Mouse (Mus musculus): ENCODE data around the gene Dtx1. TPM values are rescaled to one million over a fixed set of nuclear protein-coding genes. Genes with fewer than 3 reads are reported as not detected.

The Dtx1 gene
- total RNA-seq, 1 experiment from 2014 or later = 11.0 TPM

- DNase-seq = no peak
Observed at GRCm38 (mm10) chr5:120677516-120677915, 34.2 kb downstream of the Dtx1 start.

- DNase-seq = no peak
Observed at GRCm38 (mm10) chr5:120674229-120675145, 37.2 kb downstream of the Dtx1 start.

GRCm38 (mm10) chr5:120673626-120674025, 38.1 kb downstream of the Dtx1 start:
- peak; percentile 74 for DNase-seq

- DNase-seq = no peak
Observed at GRCm38 (mm10) chr5:120671865-120672264, 39.9 kb downstream of the Dtx1 start.

GRCm38 (mm10) chr5:120670132-120670531, 41.6 kb downstream of the Dtx1 start:
- DNase-seq = no peak

DNA sequence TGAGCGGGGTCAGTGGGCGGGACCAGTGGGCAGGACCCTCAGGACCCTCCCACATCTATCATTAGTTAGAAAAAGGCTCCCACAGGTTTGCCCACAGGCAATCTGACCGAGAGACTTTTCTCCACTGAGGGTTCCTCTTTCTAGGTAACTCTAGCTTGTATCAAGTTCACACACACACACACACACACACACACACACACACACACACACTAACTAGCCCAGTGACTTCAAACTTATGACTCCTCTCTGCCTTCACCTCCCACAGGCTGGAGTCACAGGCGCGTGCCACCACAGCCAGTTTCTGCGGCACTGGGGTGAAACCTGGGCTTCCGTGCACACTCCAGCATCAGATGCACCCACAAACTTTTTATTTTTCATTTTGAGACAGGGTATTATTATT, 43.0 kb downstream of the Dtx1 start:
- DNase-seq = no peak

GRCm38 (mm10) chr5:120664888-120665287, 46.8 kb downstream of the Dtx1 start:
- no peak for DNase-seq

- DNase-seq = no peak
Observed at GRCm38 (mm10) chr5:120660816-120661215, 50.9 kb downstream of the Dtx1 start.

- DNase-seq = no peak
Observed at GRCm38 (mm10) chr5:120656281-120656751, 55.4 kb downstream of the Dtx1 start.

DNA sequence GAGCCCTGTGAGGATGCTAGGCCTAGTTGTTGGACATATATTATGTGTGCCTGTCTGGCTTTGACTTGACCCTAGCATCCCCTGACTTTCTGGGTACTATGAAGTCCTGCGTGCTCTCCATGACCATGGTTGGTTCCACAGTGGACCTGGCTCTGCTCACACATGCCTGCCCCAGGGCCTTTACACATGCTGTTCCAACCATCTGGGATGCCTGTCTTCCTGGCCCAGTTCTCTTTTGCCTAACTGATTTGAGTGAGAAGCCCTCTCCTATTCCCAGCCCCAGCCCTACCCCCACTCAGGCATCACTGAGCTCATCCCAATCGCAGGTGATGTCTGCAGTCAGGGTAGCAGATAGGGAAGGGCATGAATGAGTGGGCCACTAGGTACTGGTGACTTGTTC, 57.9 kb downstream of the Dtx1 start:
- no peak for DNase-seq

GRCm38 (mm10) chr5:120652915-120653701, 58.6 kb downstream of the Dtx1 start:
- no peak for DNase-seq

DNA sequence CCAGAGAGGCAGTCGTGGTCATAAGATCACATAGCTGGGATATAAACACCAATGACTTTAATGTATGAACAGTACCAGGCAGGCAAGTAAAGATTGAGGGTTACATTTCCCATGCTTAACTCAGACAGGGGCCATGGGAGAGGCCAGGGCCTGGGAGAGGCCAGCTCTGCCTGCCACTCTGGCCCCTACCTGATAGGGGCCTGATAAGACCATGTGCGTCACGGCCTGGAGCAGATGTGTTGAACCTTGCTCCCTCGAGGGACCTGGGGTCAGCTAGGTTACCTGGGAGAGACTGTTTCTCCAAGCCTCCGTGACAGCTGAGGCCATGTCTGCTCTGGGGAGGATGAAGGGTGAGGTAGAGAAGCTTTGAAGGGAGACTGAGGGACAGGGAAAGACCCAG, 60.5 kb downstream of the Dtx1 start:
- no peak for DNase-seq

DNA sequence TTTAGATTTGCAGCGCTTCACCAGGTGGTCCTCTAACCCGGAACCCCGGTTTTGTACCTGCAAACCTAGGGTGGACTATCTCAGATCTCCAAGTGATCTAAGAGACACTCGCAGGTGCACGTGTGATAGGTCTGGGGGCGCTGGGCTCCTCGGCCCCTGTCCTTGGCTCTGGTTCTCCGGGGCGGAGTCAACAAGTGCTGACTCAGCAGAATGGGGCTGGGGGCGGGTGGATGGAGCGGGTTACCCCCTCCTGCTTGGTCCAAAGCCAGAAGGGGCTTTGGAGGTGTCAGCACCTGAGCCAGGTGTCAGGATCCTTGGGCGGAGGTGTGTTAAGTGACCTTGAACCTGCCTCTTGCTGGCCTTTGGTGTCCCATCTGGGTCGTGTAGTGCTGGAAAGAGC, 61.8 kb downstream of the Dtx1 start:
- DNase-seq = no peak

- DNase-seq = no peak
Observed at GRCm38 (mm10) chr5:120649374-120649933, 62.3 kb downstream of the Dtx1 start.

DNA sequence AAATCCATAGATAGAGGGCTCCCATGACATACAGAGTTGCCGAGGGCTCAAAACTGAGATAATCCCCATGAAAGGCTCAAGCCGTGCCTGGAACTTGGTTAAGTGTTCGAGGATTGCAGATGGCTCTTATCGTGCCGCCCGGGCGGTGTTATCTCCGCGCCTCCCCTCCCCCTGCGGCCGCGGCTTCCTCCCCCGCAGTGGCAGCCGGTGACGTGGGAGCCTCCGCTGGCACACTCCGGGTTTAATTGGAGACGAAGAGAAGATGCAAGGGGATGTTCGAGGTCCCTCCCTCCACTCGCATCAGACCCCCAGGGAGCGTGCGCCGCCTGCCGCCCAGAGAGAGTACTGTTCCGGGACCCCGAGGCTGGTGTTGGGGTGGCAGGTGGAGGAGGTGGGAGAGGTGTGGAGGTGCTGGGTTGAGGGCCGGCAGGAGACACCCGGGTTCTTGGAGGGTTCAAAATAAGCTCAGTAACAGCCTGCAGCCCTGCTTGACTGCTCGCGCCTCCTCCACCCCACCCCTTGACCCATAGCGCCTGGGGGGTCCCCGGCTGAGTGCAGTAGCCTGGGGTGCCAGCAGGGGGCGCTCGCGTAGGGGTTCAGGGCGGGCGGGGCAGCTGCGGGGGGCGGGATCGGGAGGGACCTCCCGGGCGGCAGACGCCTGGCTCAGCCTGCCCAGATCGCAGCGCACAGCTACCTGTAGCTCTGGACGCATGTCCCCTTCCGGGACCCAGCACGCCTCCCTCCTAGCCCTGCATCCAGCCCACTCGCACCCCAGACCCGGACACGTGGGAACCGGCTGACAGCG, 63.0 kb downstream of the Dtx1 start, which contains the start of gene Rasal1:
Rasal1 (plus strand) TSS at position 244 of the 805 bp plus-strand sequence.
- DNase-seq = peak; percentile 81

DNA sequence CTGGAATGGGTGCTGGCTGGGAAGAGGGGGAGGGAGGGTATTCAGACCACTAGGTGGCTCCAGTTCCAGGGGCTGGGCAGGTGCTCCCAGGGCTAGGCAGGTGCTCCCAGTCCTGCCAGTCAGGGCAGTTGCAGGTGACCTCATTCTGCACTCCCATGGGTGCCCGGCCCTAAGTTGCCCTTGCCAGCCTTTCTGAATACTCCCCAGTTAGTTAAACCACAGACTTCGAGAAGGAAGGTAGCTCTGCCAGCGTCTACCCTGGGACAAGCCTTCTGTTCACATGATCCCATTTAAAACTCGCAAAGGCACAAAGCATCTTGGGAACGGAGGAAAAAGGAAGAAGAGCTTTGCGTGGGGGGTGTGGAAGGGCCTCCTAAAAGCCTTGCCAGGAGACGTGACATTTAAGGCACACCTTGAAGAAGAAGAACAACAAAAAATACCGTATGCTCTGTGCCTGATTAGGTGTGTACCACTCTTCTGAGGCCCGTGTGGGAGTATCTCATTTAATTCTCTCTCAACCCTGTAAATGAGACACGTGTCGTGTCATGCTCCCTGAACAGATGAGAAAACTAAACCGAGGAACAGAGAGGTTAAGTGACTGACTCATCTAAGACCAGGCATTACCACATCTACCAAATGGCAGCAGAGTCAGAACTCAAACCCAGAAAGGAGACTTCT, 63.8 kb downstream of the Dtx1 start:
- DNase-seq = no peak

- DNase-seq = no peak
Observed at GRCm38 (mm10) chr5:120647361-120647760, 64.4 kb downstream of the Dtx1 start.

DNA sequence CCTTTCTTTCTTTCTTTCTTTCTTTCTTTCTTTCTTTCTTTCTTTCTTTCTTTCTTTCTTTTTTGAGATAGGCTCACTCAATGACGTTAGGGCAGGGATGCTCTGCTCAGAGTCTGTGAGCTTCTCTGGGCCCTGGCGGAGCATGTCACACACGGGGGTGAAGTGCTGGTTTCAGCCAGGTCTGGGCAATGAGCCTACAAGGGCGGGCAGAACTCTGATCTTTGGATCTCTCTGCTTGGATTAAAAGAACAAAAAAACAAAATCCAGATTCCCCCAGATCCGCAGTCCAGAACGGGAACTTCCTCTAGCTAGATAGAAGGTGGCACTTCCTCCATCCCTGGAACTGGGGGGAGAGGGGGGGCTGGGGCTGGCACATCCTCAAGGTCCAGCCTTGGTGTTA, 65.9 kb downstream of the Dtx1 start:
- peak; percentile 63 for DNase-seq

DNA sequence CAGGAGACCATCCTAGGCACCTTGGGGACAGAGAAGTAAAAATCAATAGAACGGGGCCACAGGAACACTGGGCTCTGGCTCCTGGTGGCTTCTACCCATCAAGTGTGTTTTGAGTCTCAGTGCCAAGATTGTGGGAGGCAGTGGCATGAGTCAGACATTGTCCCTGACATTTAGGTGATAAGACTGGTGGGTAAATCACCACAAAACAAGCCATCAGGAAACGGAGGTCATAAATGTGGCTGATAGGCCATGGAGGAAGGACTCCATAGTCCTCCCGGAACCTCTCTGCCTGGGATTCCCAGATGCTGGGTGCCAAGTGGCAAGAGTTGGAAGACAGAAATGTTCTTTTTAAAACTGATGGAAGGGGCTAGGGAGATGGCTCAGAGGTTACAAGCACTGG, 67.5 kb downstream of the Dtx1 start:
- peak; percentile 43 for DNase-seq

DNA sequence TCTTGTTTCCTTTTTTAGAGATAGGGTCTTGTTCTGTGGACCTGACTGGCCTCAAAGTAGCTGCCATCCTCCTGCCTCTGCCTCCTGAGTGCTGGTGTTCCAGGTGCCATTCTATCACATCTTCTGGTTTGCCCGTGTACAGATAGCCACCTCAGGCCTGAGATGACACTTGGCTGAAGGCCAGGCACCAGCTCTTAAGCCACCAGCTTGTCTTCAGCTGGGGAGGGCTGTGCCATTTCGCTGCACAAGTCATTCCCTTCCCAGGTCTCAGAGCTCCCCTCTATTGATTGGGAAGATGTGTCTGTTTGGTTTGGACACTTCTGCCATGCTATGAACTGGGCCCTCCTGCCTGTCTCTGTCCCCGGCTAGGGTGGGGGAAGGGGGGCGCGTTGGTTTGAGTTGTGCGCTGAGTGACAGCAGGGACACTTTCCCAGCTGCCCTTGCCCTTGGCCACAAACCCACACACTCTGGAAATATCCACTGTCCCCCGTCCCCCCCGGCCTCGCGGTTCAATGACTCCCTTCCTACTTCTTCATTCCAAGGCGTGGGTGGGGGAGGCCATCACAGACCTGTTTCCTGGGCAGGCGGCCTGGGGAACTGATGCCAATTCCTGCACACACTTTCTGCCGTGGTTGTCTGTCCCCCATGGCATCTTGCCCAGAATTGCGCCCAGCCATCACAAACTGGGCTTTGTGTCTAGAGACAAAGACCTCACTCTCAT, 68.2 kb downstream of the Dtx1 start:
- peak; percentile 77 for DNase-seq

DNA sequence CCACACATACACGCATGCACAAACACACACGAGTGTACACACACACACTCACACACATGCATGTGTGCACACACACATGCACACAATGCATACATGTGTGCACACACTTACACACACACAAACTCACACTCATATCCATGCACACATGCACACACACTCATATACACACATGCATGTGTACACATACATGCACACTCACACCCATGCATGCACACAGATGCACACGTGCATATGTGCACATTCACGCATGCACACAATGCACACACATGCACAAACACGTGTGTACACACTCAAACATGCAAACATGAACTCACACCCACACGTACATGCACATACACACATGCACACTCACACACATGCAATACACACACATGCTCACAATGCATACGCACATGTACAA, 71.6 kb downstream of the Dtx1 start:
- no peak for DNase-seq
